8 mouse cellular contexts compared by ENCODE assay signal in genomic region chr4:119172919-119173650, GRCm38 (mm10). TPM values are rescaled to one million over a fixed set of nuclear protein-coding genes. Genes with fewer than 3 reads are reported as not detected.
DNase-seq lines count a peak whose midpoint lies in the region; ATAC-seq and TF ChIP-seq lines count a peak whose summit lies in the region.

No protein-coding gene starts in this region.

- peaks cover 5% of the 10 kb centered on the region; the same call in 1 of the 2 replicates for H3K4me1 ChIP-seq in lung, embryonic 14.5 days (ENCODE audit: insufficient read depth)
- peaks cover 29% of the 10 kb centered on the region for H3K4me1 ChIP-seq in liver, embryonic 15.5 days (replicated peaks)

- H3K9me3 ChIP-seq in lung, embryonic 14.5 days (ENCODE audit: low read depth, low read length), result no peaks in the 10 kb centered on the region
- no peaks in the 10 kb centered on the region for H3K9me3 ChIP-seq in liver, embryonic 15.5 days (replicated peaks)

- WGBS in lung, embryonic 14.5 days, result 29% methylated on average over 18 of the region's 18 CpGs
- 24% methylated on average over 18 of the region's 18 CpGs for WGBS in liver, embryonic 15.5 days (ENCODE audit: insufficient replicate concordance)

- H3K36me3 ChIP-seq in lung, embryonic 14.5 days (ENCODE audit: insufficient read depth), result peaks cover 25% of the 10 kb centered on the region
- peaks cover 43% of the 10 kb centered on the region for H3K36me3 ChIP-seq in liver, embryonic 15.5 days (replicated peaks)

- peak overlapping the region; percentile 80 for H3K9ac ChIP-seq in lung, embryonic 14.5 days
- peak overlapping the region; percentile 94 for H3K9ac ChIP-seq in liver, embryonic 15.5 days

- no peak for TF ChIP-seq CTCF in lung, embryonic 14.5 days (IDR thresholded peaks at IDR 0.05; ENCODE audit: low read depth)

- no peaks in the 10 kb centered on the region for H3K27me3 ChIP-seq in lung, embryonic 14.5 days (ENCODE audit: insufficient read depth, low read length)
- no peaks in the 10 kb centered on the region for H3K27me3 ChIP-seq in liver, embryonic 15.5 days

- peak overlapping the region; percentile 75 for H3K4me2 ChIP-seq in lung, embryonic 14.5 days
- peak overlapping the region; percentile 92 for H3K4me2 ChIP-seq in liver, embryonic 15.5 days

- peak overlapping the region; percentile 69 for H3K4me3 ChIP-seq in lung, embryonic 14.5 days (ENCODE audit: low read depth, low read length)
- peak overlapping the region; percentile 84 for H3K4me3 ChIP-seq in liver, embryonic 15.5 days (replicated peaks)

- ATAC-seq in lung, embryonic 14.5 days (ENCODE audit: insufficient read depth), result no peak
- 0 out of 2 replicates have a peak, but pooled peaks have one; percentile 4 for ATAC-seq in granulocyte monocyte progenitor cell, adult 5-6 weeks (replicated peaks; ENCODE audit: poor library complexity, severe bottlenecking)
- no peak for ATAC-seq in liver, embryonic 15.5 days (ENCODE audit: insufficient read depth)
- ATAC-seq in megakaryocyte progenitor cell, adult 5-6 weeks (replicated peaks; ENCODE audit: poor library complexity), result no peak

- no peak overlapping the region for H3K27ac ChIP-seq in lung, embryonic 14.5 days (ENCODE audit: low read depth)
- peak overlapping the region; percentile 83 for H3K27ac ChIP-seq in liver, embryonic 15.5 days (replicated peaks)

- peak; percentile 7 for DNase-seq in lung, embryonic 14.5 days
- DNase-seq in lung, postnatal 25 days (ENCODE audit: low spot score), result no peak
- DNase-seq in brain, adult 2 months (ENCODE audit: low read depth, low spot score), result peak; percentile 45
- DNase-seq in ovary, postnatal 10 days (ENCODE audit: low spot score), result no peak
- no peak for DNase-seq in retina, postnatal 1 day

RNA-seq across cellular contexts. Expression of gene Zfp691, which starts 0.9 kb away (rescaled TPM):
- polyA plus RNA-seq in lung, embryonic 14.5 days (2014; fragmentation: Nextera tagmentation; extraction: Ambion mirVana), result 6.8 and 7.7 TPM in 2 replicates
- 1.3 and 2.4 TPM in 2 replicates for total RNA-seq in granulocyte monocyte progenitor cell, adult 5-6 weeks (2014; fragmentation: Nextera tagmentation)
- total RNA-seq in granulocyte monocyte progenitor cell, adult 5-6 weeks (2017), result 2.4 and 4.5 TPM in 2 replicates
- 2.2 and 2.5 TPM in 2 replicates for polyA plus RNA-seq in liver, embryonic 15.5 days (2015; fragmentation: Nextera tagmentation; extraction: Ambion mirVana)
- total RNA-seq in megakaryocyte progenitor cell, adult 5-6 weeks (2015), result 3.2 and 3.5 TPM in 2 replicates
- 2.5 and 5.2 TPM in 2 replicates for total RNA-seq in megakaryocyte progenitor cell, adult 5-6 weeks (2017)

RNA-seq across cellular contexts. Expression of gene Ermap, which starts 16.7 kb away (rescaled TPM):
- 0.57 and 0.79 TPM in 2 replicates for polyA plus RNA-seq in lung, embryonic 14.5 days (2014; fragmentation: Nextera tagmentation; extraction: Ambion mirVana)
- 0.36 and 0.52 TPM in 2 replicates for total RNA-seq in granulocyte monocyte progenitor cell, adult 5-6 weeks (2014; fragmentation: Nextera tagmentation)
- 0.26 and 2.4 TPM in 2 replicates for total RNA-seq in granulocyte monocyte progenitor cell, adult 5-6 weeks (2017)
- polyA plus RNA-seq in liver, embryonic 15.5 days (2015; fragmentation: Nextera tagmentation; extraction: Ambion mirVana), result 386 and 428 TPM in 2 replicates
- total RNA-seq in megakaryocyte progenitor cell, adult 5-6 weeks (2015), result 25.4 and 48.3 TPM in 2 replicates
- total RNA-seq in megakaryocyte progenitor cell, adult 5-6 weeks (2017), result 13.3 and 34.2 TPM in 2 replicates

RNA-seq across cellular contexts. Expression of gene Svbp, which starts 22.0 kb away (rescaled TPM):
- polyA plus RNA-seq in lung, embryonic 14.5 days (2014; fragmentation: Nextera tagmentation; extraction: Ambion mirVana), result 134 TPM in 2 replicates
- total RNA-seq in granulocyte monocyte progenitor cell, adult 5-6 weeks (2014; fragmentation: Nextera tagmentation), result 15.7 and 54.8 TPM in 2 replicates
- 23.4 and 125 TPM in 2 replicates for total RNA-seq in granulocyte monocyte progenitor cell, adult 5-6 weeks (2017)
- 82.6 and 91.9 TPM in 2 replicates for polyA plus RNA-seq in liver, embryonic 15.5 days (2015; fragmentation: Nextera tagmentation; extraction: Ambion mirVana)
- 37.3 and 44.8 TPM in 2 replicates for total RNA-seq in megakaryocyte progenitor cell, adult 5-6 weeks (2015)
- total RNA-seq in megakaryocyte progenitor cell, adult 5-6 weeks (2017), result 17.3 and 43.0 TPM in 2 replicates

RNA-seq across cellular contexts. Expression of gene Tmem269, which starts 44.9 kb away (rescaled TPM):
- not detected in 2 replicates for polyA plus RNA-seq in lung, embryonic 14.5 days (2014; fragmentation: Nextera tagmentation; extraction: Ambion mirVana)
- not detected in 2 replicates for total RNA-seq in granulocyte monocyte progenitor cell, adult 5-6 weeks (2014; fragmentation: Nextera tagmentation)
- total RNA-seq in granulocyte monocyte progenitor cell, adult 5-6 weeks (2017), result not detected in 2 replicates
- polyA plus RNA-seq in liver, embryonic 15.5 days (2015; fragmentation: Nextera tagmentation; extraction: Ambion mirVana), result not detected in 2 replicates
- total RNA-seq in megakaryocyte progenitor cell, adult 5-6 weeks (2015), result not detected in 2 replicates
- total RNA-seq in megakaryocyte progenitor cell, adult 5-6 weeks (2017), result not detected in 2 replicates

RNA-seq across cellular contexts. Expression of gene AU022252, which starts 59.4 kb away (rescaled TPM):
- polyA plus RNA-seq in lung, embryonic 14.5 days (2014; fragmentation: Nextera tagmentation; extraction: Ambion mirVana), result 29.0 and 32.3 TPM in 2 replicates
- 5.3 and 11.2 TPM in 2 replicates for total RNA-seq in granulocyte monocyte progenitor cell, adult 5-6 weeks (2014; fragmentation: Nextera tagmentation)
- total RNA-seq in granulocyte monocyte progenitor cell, adult 5-6 weeks (2017), result 9.3 and 23.6 TPM in 2 replicates
- polyA plus RNA-seq in liver, embryonic 15.5 days (2015; fragmentation: Nextera tagmentation; extraction: Ambion mirVana), result 11.4 and 11.5 TPM in 2 replicates
- total RNA-seq in megakaryocyte progenitor cell, adult 5-6 weeks (2015), result 3.4 and 4.6 TPM in 2 replicates
- 8.0 and 12.4 TPM in 2 replicates for total RNA-seq in megakaryocyte progenitor cell, adult 5-6 weeks (2017)

Comparison
In these comparisons a context has a peak if more than half of its experiments do, and no peak if none do; other contexts are left out.
1. DNase-seq: peak in lung, embryonic 14.5 days (single experiment) and brain, adult 2 months (single experiment); none in lung, postnatal 25 days (single experiment), ovary, postnatal 10 days (single experiment) and retina, postnatal 1 day (single experiment).
2. RNA of gene Ermap, which starts 16.7 kb away (total RNA-seq): 13.3 to 48.3 TPM in megakaryocyte progenitor cell, adult 5-6 weeks; 0.26 to 2.4 TPM in granulocyte monocyte progenitor cell, adult 5-6 weeks; every median in the first group is over 4 times any median in the second.